Mouse (Mus musculus) stomach, postnatal 0 days (tissue): ENCODE results near the gene Wtip.

Experiments used
- CTCF ChIP-seq: IDR thresholded peaks from 2 replicates; pipeline ENCODE4 v1.5.1; 2016; ENCODE audit warnings: antibody characterized with exemption, low read depth, mild to moderate bottlenecking, moderate library complexity
- EP300 ChIP-seq: optimal IDR thresholded peaks from 2 replicates; pipeline ENCODE3; 2016; ENCODE audit warnings: antibody characterized with exemption

GRCm38 (mm10) chr7:34131118-34131517 is 1.9 kb downstream of the Wtip start:
- no peak for TF ChIP-seq CTCF
- no peak for TF ChIP-seq EP300
